Mouse (Mus musculus): ENCODE results near the gene Tmeff1. TPM values are rescaled to one million over a fixed set of nuclear protein-coding genes. Genes with fewer than 3 reads are reported as not detected.

The Tmeff1 gene
- total and polyA plus RNA-seq, 2 experiments from 2014 or later: 14.7 to 17.7 TPM

GRCm38 (mm10) chr4:48691793-48692437 is 106.9 kb downstream of the Tmeff1 start:
- Histone ChIP-seq H3K9me3 (replicated peaks; ENCODE audit: control insufficient read depth, low read length) (no peaks in the 10 kb centered on the region), H3K36me3 (replicated peaks; ENCODE audit: control insufficient read depth, insufficient read depth, low read length) (no peaks in the 10 kb centered on the region), H3K4me2 (ENCODE audit: low read depth, low read length) (no peak overlapping the region), H3K27ac (ENCODE audit: low read depth) (no peak overlapping the region), H3K4me3 (ENCODE audit: low read depth, low read length) (no peak overlapping the region), H3K9ac (replicated peaks; ENCODE audit: low read depth, low read length) (no peak overlapping the region), H3K4me1 (ENCODE audit: control insufficient read depth, insufficient read depth) (no peaks in the 10 kb centered on the region), H3K27me3 (ENCODE audit: control insufficient read depth, insufficient read depth, low read length) (no peaks in the 10 kb centered on the region)
- peak; percentile 68 for DNase-seq (ENCODE audit: low spot score)
- WGBS: 31% methylated on average over 7 of the region's 7 CpGs
- peak; percentile 51 for ATAC-seq (ENCODE audit: insufficient read depth, low read depth)
- TF ChIP-seq CTCF (IDR thresholded peaks at IDR 0.05; ENCODE audit: low read depth) (peak; percentile 84), EP300 (IDR thresholded peaks at IDR 0.05; ENCODE audit: low read depth) (no peak)

DNA sequence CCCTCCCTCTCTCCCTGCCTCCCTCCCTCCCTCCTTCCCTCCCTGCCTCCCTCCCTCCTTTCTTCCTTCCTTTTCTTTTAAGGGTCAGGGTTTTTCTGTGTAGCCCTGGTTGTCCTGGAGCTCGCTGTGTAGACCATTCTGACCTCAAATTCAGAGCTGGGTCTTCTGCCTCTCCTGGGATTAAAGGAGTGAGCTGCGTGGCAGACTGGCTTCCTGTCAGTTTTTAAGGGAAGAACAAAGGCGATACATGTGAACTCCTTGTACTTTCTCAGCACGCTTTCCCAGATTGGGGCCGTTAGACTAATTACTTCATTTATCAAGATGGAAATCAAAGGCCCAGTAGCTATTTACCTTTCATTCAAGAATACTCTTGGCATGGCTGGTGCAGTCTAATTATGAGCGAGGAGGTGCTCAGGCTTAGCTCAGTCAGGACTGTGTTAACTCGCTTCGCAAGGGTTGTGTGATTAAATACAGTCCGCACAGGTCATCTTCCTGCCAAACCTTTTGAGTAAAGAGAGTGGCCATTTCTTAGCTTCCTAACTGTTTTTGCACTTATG is 107.8 kb downstream of the Tmeff1 start:
- TF ChIP-seq CTCF (IDR thresholded peaks at IDR 0.05; ENCODE audit: low read depth): no peak
- TF ChIP-seq EP300 (IDR thresholded peaks at IDR 0.05; ENCODE audit: low read depth): no peak

GRCm38 (mm10) chr4:48696706-48697105 is 111.7 kb downstream of the Tmeff1 start:
- H3K4me2 ChIP-seq (ENCODE audit: low read depth, low read length): no peak overlapping the region
- TF ChIP-seq EP300 (IDR thresholded peaks at IDR 0.05; ENCODE audit: low read depth): no peak
- TF ChIP-seq CTCF (IDR thresholded peaks at IDR 0.05; ENCODE audit: low read depth): no peak
- H3K27ac ChIP-seq (ENCODE audit: low read depth): no peak overlapping the region
- H3K4me1 ChIP-seq (ENCODE audit: control insufficient read depth, insufficient read depth): no peaks in the 10 kb centered on the region
- H3K27me3 ChIP-seq (ENCODE audit: control insufficient read depth, insufficient read depth, low read length): no peaks in the 10 kb centered on the region
- no peak overlapping the region for H3K9ac ChIP-seq (replicated peaks; ENCODE audit: low read depth, low read length)
- no peaks in the 10 kb centered on the region for H3K36me3 ChIP-seq (replicated peaks; ENCODE audit: control insufficient read depth, insufficient read depth, low read length)
- no peaks in the 10 kb centered on the region for H3K9me3 ChIP-seq (replicated peaks; ENCODE audit: control insufficient read depth, low read length)
- no peak overlapping the region for H3K4me3 ChIP-seq (ENCODE audit: low read depth, low read length)
- no peak for ATAC-seq (ENCODE audit: insufficient read depth, low read depth)
- 93% methylated on average over 3 of the region's 3 CpGs for WGBS
- DNase-seq (ENCODE audit: low spot score): no peak

More for the DNA sequence above, 107.8 kb downstream of the Tmeff1 start:
- 69% methylated on average over 9 of the region's 9 CpGs for WGBS
- H3K27me3 ChIP-seq (ENCODE audit: control insufficient read depth, insufficient read depth, low read length): no peaks in the 10 kb centered on the region
- no peak overlapping the region for H3K4me2 ChIP-seq (ENCODE audit: low read depth, low read length)
- no peaks in the 10 kb centered on the region for H3K36me3 ChIP-seq (replicated peaks; ENCODE audit: control insufficient read depth, insufficient read depth, low read length)
- no peaks in the 10 kb centered on the region for H3K4me1 ChIP-seq (ENCODE audit: control insufficient read depth, insufficient read depth)
- DNase-seq (ENCODE audit: low spot score) (no peak), ATAC-seq (ENCODE audit: insufficient read depth, low read depth) (no peak)
- no peak overlapping the region for H3K9ac ChIP-seq (replicated peaks; ENCODE audit: low read depth, low read length)
- no peaks in the 10 kb centered on the region for H3K9me3 ChIP-seq (replicated peaks; ENCODE audit: control insufficient read depth, low read length)
- no peak overlapping the region for H3K4me3 ChIP-seq (ENCODE audit: low read depth, low read length)
- no peak overlapping the region for H3K27ac ChIP-seq (ENCODE audit: low read depth)

GRCm38 (mm10) chr4:48697302-48697701 is 112.3 kb downstream of the Tmeff1 start:
- Histone ChIP-seq H3K9me3 (replicated peaks; ENCODE audit: control insufficient read depth, low read length) (no peaks in the 10 kb centered on the region), H3K9ac (replicated peaks; ENCODE audit: low read depth, low read length) (no peak overlapping the region), H3K4me1 (ENCODE audit: control insufficient read depth, insufficient read depth) (no peaks in the 10 kb centered on the region), H3K36me3 (replicated peaks; ENCODE audit: control insufficient read depth, insufficient read depth, low read length) (no peaks in the 10 kb centered on the region), H3K27me3 (ENCODE audit: control insufficient read depth, insufficient read depth, low read length) (no peaks in the 10 kb centered on the region), H3K27ac (ENCODE audit: low read depth) (no peak overlapping the region), H3K4me2 (ENCODE audit: low read depth, low read length) (no peak overlapping the region), H3K4me3 (ENCODE audit: low read depth, low read length) (no peak overlapping the region)
- DNase-seq (ENCODE audit: low spot score): no peak
- no peak for ATAC-seq (ENCODE audit: insufficient read depth, low read depth)
- WGBS: 63% methylated on average over 11 of the region's 11 CpGs
- TF ChIP-seq EP300 (IDR thresholded peaks at IDR 0.05; ENCODE audit: low read depth) (no peak), CTCF (IDR thresholded peaks at IDR 0.05; ENCODE audit: low read depth) (no peak)

Other genes with a start within 250 kb of the Tmeff1 start
- gene Tex10, start 111.7 kb upstream of the Tmeff1 start, total RNA-seq (2014; rRNA removed; ENCODE audit: low replicate concordance): 18.2 and 23.6 TPM in 2 replicates
- 14.5 and 16.0 TPM in 2 replicates for gene Tex10, start 111.7 kb upstream of the Tmeff1 start, polyA plus RNA-seq (2015; fragmentation: Nextera tagmentation; extraction: Ambion mirVana)
- 18.1 and 25.9 TPM in 2 replicates for gene Msantd3, start 45.2 kb upstream of the Tmeff1 start, total RNA-seq (2014; rRNA removed; ENCODE audit: low replicate concordance)
- gene Msantd3, start 45.2 kb upstream of the Tmeff1 start, polyA plus RNA-seq (2015; fragmentation: Nextera tagmentation; extraction: Ambion mirVana): 21.3 and 23.0 TPM in 2 replicates
- 18.1 and 27.7 TPM in 2 replicates for gene Cavin4, start 78.3 kb downstream of the Tmeff1 start, total RNA-seq (2014; rRNA removed; ENCODE audit: low replicate concordance)
- 25.0 and 27.7 TPM in 2 replicates for gene Cavin4, start 78.3 kb downstream of the Tmeff1 start, polyA plus RNA-seq (2015; fragmentation: Nextera tagmentation; extraction: Ambion mirVana)